Mouse (Mus musculus) layer of hippocampus, postnatal 14 days (tissue): ENCODE data around the gene Stkld1. TPM values are rescaled to one million over a fixed set of nuclear protein-coding genes. Genes with fewer than 3 reads are reported as not detected.
"Not testable (repeated sequence)": the region's sequence is repeated elsewhere in the genome, so short reads cannot be mapped to it uniquely, and the experiment has no call there.

Experiments used
- DNase-seq, 2 experiments: peaks; one replicate each; pipeline ENCODE4 v3.0.0; 2021 to 2022; ENCODE audit warnings: low spot score in 2 of 2, mixed read lengths in 1 of 2
- long read RNA-seq, 2 experiments: library from polyadenylated mRNA; stranded (forward); transcript quantifications; one replicate each; pipeline ENCODE4 v2.0.0; 2021
- total RNA-seq, 2 experiments: library from RNA; stranded (reverse); gene quantifications; 2 replicates each; pipeline ENCODE4 v1.2.3; 2021

Gene Stkld1
- under 1 TPM; 0.17 to 0.18 TPM for total RNA-seq
- long read RNA-seq, experiment 1, partial matches to known transcripts, result 0 of 1 reads
- long read RNA-seq, experiment 1, other reads (novel, unspliced or antisense), result 1 of 1 reads
- long read RNA-seq, experiment 2, result 0 reads

DNA sequence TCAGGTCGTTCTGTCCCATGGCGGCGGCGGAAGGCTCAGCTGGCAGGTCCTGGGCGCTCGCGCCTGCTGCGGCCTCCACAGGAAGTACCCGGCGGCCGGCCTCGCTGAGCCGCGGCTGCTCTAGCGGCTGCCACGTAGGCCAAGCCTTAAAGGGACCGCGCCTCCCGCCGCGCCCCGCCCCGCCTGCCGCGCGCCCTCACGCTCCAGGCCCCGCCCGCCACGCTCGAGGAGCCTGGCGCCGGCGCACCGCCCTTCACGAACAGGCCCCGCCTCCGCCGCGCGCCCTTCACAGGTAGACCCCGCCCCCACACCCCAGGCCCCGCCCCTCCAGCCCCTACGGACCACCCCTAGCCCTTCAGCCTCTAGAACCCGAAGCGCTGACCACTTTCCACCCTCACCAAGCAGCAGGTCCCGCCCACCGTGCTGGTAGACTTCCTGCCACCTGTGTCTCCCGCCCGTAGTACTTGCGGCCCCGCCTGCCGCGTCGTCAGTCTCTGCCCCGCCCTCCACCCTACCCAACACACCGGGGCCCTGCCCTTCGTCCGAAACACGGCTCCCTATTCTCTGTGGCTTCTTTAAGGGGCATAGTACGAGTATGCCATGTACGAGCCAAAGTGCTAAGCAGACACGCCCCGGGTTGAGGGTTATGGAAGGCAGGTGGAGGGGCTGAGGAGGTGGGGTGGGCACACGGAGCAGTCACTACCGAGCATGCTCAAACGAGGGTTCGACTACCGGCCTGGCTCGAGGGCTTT is at the start of gene Stkld1, which contains the start of gene Surf4:
Stkld1 (plus strand) TSS at position 744 of the 752 bp plus-strand sequence.
Surf4 (minus strand) TSS at position 625 of the 752 bp plus-strand sequence.
- peak; percentile 86 to 91 for DNase-seq

DNA sequence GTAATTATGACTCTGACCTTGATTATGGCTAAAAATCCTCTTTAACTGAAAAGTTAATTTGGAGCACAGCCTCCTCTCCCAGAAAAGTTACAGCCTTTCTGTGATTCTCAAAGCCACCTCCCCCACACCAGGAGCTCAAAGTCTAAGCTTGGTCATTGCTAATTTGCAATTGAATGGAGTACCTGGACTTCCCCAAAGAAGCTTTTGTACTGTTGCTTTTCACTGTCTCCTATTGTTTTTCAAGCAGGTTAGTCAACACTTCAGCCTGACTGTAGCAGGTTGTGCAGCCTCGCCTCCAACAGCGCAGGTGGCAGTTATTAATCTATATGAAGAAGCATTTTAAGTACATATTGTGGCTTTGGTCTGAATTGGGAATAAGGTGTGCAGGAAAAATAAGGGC is 48.3 kb upstream of the Stkld1 start:
- DNase-seq, result not testable (repeated sequence)

GRCm38 (mm10) chr2:26886170-26886569 is 47.7 kb upstream of the Stkld1 start:
- DNase-seq, result not testable (repeated sequence)

DNA sequence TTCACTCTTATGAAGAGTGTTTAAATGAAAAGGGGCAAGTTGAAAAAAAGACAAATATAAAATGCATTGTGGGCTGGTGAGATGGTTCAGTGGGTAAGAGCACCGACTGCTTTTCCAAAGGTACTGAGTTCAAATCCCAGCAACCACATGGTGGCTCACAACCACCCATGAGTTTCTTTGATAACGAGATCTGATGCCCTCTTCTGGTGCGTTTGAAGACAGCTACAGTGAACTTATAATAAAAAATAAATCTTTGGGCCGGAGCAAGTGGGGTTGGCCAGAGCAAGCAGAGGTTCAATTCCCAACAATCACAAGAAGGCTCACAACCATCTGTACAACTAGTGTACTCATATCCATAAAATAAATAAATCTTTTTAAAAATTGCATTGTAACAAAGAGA is 37.9 kb upstream of the Stkld1 start:
- no peak for DNase-seq

GRCm38 (mm10) chr2:26900731-26901130 is 33.1 kb upstream of the Stkld1 start:
- no peak for DNase-seq

DNA sequence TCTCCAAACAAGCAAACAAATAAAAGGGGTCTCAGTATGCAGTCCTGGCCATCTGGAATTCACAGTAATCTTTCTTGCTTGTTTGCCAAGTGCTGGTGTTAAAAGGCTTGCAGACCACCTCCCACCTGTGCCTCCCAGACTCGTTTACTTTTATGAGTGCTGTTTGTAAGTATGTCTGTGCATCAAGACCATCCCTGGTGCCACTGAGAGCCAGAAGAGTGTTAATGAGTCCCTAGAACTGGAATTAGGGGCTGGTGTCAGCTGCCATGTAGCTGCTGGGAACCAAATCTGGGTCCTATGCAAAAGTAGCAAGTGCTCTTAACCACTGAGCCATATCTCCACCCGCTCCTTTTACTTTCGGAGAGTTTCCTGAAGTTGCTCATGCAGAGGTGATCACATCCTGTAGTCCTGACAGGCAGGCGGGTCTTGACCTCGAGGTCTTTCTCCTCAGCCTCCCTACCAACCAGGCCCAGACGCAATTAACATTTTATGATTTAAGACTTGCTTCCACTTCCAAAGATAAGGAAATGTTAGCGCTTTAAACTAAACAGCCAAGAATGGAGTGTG is 31.9 kb upstream of the Stkld1 start:
- DNase-seq, result no peak

DNA sequence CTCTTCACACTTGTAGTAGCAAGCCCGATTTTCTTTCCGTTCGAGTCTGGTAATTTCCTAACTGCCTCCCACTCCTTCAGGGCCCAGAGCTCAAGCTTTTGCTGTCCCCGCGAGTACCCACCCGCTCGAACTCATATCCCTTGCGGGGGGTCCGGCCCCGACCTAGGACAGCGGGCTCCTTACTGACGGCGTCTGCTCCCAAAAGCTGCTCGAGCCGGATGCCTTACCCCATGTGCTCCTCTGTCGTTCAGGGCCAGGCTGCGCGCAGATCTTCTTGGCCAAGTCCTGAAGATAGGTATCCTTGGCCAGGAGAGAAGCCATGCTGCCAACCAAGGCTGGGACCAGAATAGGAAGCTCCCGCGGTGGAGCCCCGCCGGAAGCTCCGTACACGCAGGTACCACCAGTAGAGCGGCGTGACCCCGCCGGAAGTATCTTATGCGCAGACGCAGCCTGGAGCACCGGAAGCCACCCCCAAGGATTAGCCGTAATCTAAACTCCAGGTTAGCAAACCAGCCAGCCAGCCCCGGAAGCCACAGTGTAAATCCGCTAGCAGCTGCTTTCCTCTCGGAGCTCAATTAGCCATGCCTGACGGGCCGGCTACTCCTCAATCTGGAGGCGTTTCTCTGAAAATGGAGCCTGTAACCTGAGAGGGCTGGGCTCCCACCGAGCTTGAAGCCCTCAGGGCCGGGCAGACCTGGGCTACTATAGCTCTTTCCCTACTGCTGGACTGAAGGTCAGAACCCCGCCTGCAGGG is 31.2 kb upstream of the Stkld1 start, which contains the start of gene Surf6:
Surf6 (minus strand) TSS at position 413 of the 754 bp plus-strand sequence.
- peak; percentile 88 to 97 for DNase-seq

- no peak for DNase-seq
These were observed 30.5 kb upstream of the Stkld1 start for GRCm38 (mm10) chr2:26903311-26903710.

DNA sequence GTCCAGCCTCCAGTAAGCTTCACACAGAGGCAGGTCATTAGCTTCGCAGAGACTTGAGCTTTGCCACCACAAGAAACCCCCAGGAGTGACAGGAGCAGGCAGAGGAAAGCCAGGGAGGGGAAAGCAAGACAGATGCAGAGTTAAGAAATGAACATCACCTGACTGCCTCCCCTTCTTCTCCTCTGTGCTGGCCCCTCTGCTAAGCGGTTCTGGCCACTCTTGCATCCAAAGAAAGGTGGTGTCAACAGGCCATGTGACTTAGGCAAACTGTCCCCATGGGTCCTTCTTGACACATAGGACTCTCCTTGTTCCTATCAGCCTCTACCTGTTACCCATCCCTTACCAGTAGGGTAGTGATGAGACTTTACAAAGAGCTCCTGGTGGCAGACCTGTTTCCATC is 27.9 kb upstream of the Stkld1 start:
- no peak for DNase-seq

- no peak for DNase-seq
These were observed 27.4 kb upstream of the Stkld1 start for GRCm38 (mm10) chr2:26906431-26906830.

DNA sequence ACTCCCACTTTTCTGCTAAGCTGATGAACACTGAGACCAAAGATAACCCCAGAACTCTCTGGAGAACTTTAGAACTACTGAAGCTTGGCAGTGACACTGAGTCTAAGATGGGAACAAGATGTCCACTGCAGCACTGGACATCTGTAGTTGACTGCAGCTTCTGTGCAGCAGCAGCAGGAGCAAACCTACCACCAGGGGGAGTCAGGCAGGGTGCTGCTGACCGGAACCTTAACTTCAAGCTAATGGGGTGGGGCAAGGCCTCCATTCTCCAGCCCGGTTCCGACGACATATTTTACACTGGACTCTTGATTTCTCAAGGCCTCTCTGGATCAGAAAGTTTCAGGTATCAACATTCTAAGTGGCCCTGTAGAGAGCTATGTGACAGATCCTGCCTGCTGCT is 26.7 kb upstream of the Stkld1 start:
- DNase-seq, result no peak

GRCm38 (mm10) chr2:26908710-26909386 is 25.0 kb upstream of the Stkld1 start:
- no peak for DNase-seq

DNA sequence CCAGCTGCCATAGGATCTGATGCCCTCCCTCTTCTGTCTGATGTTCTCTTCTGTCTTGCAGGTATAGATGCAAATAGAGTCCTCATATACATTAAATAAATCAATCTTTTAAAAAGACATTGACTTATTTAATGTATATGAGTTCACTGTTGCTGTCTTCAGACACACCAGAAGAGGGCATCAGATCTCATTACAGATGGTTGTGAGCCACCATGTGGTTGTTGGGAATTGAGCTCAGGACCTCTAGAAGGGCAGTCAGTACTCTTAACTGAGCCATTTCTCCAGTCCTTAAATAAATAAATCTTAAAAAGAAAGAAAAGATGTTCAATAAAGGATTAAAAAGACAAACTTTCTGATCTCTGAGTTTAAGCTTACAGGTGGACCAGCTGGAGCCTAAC is 24.5 kb upstream of the Stkld1 start:
- DNase-seq, result no peak

DNA sequence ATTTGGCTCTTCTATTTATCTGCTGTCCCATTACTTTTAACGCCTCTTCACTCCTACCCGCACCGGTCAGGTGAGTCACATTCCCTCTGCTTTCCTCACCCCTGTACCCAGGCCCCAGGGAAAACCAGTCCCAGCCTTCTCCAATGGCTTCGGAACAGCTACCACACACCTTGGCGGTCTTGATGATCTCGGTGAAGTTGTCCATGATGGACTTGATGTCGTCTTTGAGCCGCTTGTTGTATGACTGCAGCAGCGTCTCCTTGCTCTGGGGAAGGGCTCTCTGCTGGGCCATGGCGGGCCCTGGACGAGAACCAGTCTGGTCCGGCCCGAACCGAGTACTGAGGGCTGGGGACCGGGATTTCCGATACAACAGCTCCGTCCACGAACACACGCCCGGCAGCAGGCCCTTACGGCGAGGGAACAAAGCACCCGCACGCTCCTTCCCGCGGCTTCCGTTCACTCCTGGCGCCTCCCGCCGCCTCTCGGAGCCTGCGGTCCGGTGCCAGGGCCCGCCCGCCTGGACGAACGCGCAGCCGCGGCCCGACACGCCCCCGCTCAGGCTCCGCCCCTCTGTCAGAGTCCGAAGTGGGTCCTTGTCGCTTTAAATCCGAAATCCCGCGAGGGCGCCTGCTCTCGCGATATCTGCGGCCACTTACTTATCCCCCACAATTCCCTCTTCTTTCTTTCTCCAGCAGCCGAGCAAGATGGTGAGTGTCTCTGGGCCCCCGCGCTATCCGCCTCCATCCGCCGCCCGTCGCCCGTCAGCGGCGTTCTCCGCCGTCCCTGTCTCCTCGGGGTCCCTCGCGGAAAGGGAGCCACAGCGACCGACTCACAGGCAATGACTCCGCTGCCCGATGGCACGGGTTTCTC is 23.5 kb upstream of the Stkld1 start, which contains the start of the genes Med22 and Rpl7a:
Med22 (minus strand) TSS at position 554 of the 870 bp plus-strand sequence.
Rpl7a (plus strand) TSS at position 641 of the 870 bp plus-strand sequence.
- peak; percentile 100 for DNase-seq

DNA sequence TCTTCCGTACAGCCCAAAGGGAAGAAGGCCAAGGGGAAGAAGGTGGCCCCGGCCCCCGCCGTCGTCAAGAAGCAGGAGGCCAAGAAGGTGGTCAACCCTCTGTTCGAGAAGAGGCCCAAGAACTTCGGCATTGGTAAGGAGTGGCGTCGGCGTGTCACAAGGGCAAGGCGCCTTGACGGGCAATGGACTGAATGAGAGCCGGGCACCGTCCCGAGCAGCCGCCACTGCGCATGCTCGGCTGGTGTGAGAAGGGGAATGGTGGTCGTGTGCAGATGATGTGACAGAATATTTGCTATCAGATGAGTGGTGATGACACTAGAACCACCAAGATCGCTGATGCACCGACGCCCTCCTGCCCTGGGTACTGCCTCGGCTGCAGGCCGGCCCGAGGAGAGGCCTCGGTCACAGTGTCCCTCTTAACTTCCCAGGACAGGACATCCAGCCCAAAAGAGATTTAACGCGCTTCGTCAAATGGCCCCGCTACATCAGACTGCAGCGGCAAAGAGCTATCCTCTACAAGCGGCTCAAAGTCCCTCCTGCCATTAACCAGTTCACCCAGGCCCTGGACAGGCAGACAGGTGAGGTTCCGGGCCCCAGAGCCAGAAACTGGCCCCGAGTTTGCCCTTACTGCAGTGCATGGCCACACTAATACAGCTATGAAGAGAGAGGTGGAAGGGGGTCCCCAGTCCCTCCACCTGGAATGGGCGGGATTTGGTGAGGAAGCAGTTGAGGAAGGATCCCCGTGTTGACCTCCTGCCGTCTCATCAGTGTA is 22.7 kb upstream of the Stkld1 start:
- peak in 1 of 2 experiments; percentile 69 for DNase-seq

DNA sequence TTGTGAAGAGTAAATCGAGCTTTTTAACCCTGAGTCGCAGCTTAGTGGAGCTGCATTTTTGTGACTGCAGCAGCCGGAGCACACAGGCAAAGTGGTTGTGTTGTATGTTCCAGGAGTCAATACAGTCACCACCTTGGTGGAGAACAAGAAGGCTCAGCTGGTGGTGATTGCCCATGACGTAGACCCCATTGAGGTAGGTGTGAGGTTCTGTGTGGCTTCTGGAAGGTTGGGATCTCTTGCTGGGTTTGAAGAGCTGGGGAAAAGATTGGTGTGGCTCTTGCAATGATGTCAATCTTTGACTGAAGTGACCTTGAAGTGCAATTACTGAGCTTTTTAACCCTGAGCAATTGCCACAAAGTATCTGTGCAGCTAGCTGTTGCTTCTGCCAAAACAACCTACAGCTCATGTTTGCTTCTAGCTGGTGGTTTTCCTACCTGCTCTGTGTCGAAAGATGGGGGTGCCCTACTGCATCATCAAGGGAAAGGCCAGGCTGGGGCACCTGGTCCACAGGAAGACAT is 21.5 kb upstream of the Stkld1 start:
- DNase-seq, result no peak

- DNase-seq, result no peak
These were observed 20.3 kb upstream of the Stkld1 start for GRCm38 (mm10) chr2:26913416-26914147.
